Mouse (Mus musculus) liver, embryonic 16.5 days (tissue): ENCODE data around the gene Cox7c. TPM values are rescaled to one million over a fixed set of nuclear protein-coding genes. Genes with fewer than 3 reads are reported as not detected.
"Not testable (repeated sequence)": the region's sequence is repeated elsewhere in the genome, so short reads cannot be mapped to it uniquely, and the experiment has no call there.

ENCODE experiments used
- ATAC-seq: fragments of 200-750 bp; cut with Nextera tagmentation; 2 replicates; pipeline ENCODE4 v1.8.0; 2017; ENCODE audit warnings: low read depth, mild to moderate bottlenecking, moderate number of reproducible peaks, moderate library complexity
- H3K27ac ChIP-seq: fragments of 300-500 bp; sonication (generic); 2 replicates; pipeline ENCODE4 v1.5.1; 2014; ENCODE audit warnings: mild to moderate bottlenecking, low read length
- H3K27me3 ChIP-seq: fragments of 300-500 bp; sonication (generic); 2 replicates; pipeline ENCODE4 v1.6.1; 2014; ENCODE audit warnings: low read depth, low read length, mixed read lengths; ENCODE audit not compliant: control insufficient read depth, insufficient read depth
- H3K36me3 ChIP-seq: fragments of 300-500 bp; sonication (generic); 2 replicates; pipeline ENCODE4 v1.6.1; 2014; ENCODE audit warnings: mild to moderate bottlenecking; ENCODE audit not compliant: control insufficient read depth, insufficient read depth
- H3K4me1 ChIP-seq: fragments of 300-500 bp; sonication (generic); 2 replicates; pipeline ENCODE4 v1.6.1; 2014; ENCODE audit warnings: low read depth, low read length, mixed read lengths; ENCODE audit not compliant: control insufficient read depth
- H3K4me2 ChIP-seq: fragments of 300-500 bp; sonication (generic); 2 replicates; pipeline ENCODE4 v1.6.1; 2014; ENCODE audit warnings: low read depth, low read length, mixed read lengths
- H3K4me3 ChIP-seq: fragments of 300-500 bp; sonication (generic); 2 replicates; pipeline ENCODE4 v1.5.1; 2014; ENCODE audit warnings: low read depth, mild to moderate bottlenecking, low read length
- H3K9ac ChIP-seq: fragments of 300-500 bp; sonication (generic); 2 replicates; pipeline ENCODE4 v1.6.1; 2014; ENCODE audit warnings: low read depth, low read length
- H3K9me3 ChIP-seq: fragments of 300-500 bp; sonication (generic); replicated peaks from 2 replicates; pipeline ENCODE4 v1.6.1; 2016; ENCODE audit warnings: low read length; ENCODE audit not compliant: control insufficient read depth
- whole genome bisulfite sequencing: fragments of 180-500 bp; shearing (Covaris S2); extraction: QIAGEN DNeasy Blood & Tissue Kit; methylation state at CpG from one replicate; pipeline ENCODE4 v1.1.7; 2014; ENCODE audit not compliant: insufficient replicate concordance; 5-methylcytosine and 5-hydroxymethylcytosine counted together
- polyA plus RNA-seq: library from polyadenylated mRNA; unstranded; fragments of >200 nt; fragmentation: Nextera tagmentation; extraction: Ambion mirVana; gene quantifications from 2 replicates; pipeline ENCODE4 v1.2.1, GENCODE M21; 2015

Cox7c gene
- 342 and 434 TPM in 2 replicates for polyA plus RNA-seq

DNA sequence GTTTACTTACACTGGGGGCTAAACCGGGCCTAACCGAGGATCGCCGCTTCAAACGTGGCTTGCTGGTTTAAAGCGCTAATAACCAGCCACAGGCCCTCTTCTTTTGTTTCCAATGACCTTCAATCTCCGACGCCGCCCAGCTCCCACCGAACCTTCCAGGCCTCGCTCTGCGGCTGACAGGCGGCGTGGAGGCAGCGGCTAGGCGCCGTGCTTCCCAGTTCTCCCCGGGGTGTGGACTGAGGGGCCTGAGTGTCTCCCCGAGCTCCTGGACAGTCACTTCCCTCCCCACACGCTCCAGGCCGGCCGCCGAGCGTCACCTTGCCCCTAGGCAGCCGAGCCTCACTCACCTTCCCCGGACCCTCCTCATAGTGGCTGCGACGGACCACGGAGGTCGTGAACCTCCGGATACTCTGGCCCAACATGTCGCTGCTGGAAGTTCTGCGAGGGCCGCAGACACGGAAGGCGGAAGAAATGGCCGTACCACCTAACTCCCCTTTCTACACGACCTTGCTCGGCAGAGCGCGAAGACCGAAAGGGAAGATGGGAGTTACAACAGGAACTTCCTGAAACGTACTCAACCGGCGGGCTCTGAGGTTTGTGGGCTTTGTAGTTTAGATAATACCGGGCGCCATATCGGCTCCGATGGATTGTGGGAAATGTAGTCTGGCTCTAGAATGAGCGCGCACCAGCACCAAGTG lies at the start of gene Cox7c:
Gene Cox7c, minus strand, starts transcription at position 651 of the 698 bp plus-strand sequence.
- Histone ChIP-seq H3K36me3 (peaks cover 8% of the 10 kb centered on the region), H3K9me3 (no peaks in the 10 kb centered on the region), H3K4me1 (no peaks in the 10 kb centered on the region), H3K4me2 (peak within 1 kb of the TSS; percentile 66), H3K9ac (peak within 1 kb of the TSS; percentile 77), H3K27ac (peak within 1 kb of the TSS; percentile 55), H3K4me3 (peak within 1 kb of the TSS; percentile 76), H3K27me3 (no peaks in the 10 kb centered on the region)
- peak; percentile 98 for ATAC-seq
- WGBS = under 1% methylated on average over 49 of the region's 51 CpGs

DNA sequence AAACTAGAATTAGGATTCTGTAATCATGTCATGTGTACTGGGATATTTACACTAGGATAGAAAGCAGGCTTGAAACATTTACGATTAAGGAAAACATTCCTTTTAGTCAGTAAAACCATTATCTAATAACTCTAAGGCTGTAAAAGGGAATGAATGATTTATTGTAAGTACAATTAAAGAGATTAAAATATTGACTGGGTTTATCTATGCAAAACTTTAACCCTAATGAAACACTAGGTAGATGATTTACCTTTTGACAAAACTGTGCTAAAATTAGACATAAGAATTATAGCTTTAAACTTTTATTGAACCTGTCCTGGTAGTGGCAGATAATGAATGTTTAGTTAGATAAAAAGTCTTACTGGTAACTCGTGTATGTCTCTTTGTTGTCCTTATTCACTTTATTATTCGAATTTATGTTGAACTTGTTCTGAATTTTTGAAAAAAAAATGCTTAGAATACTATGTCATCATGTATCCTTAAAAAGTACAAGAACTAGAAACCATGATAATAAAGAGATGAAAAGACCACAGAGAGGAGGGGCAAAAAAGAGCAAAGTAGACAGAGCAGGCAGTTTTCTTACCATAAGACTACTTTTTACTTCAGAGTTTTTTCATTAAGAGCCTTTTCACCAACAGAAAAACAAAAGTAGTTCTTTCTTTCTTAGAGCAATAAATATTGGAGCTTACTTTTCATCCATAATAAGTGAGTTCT lies 21.5 kb upstream of the Cox7c start:
- Histone ChIP-seq H3K27me3 (no peaks in the 10 kb centered on the region), H3K27ac (no peak overlapping the region), H3K9me3 (no peaks in the 10 kb centered on the region), H3K4me3 (no peak overlapping the region), H3K36me3 (no peaks in the 10 kb centered on the region), H3K9ac (no peak overlapping the region), H3K4me2 (no peak overlapping the region), H3K4me1 (no peaks in the 10 kb centered on the region)
- ATAC-seq = no peak
- 36% methylated on average over 3 of the region's 3 CpGs for WGBS

DNA sequence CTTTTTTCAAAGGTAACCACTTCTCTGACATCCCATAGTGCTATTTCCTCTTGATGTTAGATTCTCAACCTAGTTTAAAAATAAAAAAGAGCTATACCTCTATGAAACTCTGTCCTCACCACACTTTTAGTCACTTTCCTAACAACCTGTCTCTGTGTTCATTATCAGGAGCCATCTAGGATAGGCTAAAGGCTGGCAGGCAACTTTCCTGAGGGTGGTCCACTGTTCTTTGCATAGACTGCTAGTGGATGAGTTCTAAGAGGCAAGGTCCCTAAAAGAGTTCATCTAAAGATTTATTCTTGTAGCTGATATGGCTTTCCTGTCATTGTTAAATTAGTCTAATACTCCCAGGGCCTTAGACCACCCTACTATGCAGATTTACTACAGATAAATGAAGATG lies 20.8 kb upstream of the Cox7c start:
- no peaks in the 10 kb centered on the region for H3K27me3 ChIP-seq
- H3K4me1 ChIP-seq = no peaks in the 10 kb centered on the region
- ATAC-seq = no peak
- H3K36me3 ChIP-seq = no peaks in the 10 kb centered on the region
- H3K4me3 ChIP-seq = no peak overlapping the region
- H3K27ac ChIP-seq = no peak overlapping the region
- H3K9me3 ChIP-seq = no peaks in the 10 kb centered on the region
- H3K9ac ChIP-seq = no peak overlapping the region
- H3K4me2 ChIP-seq = no peak overlapping the region

DNA sequence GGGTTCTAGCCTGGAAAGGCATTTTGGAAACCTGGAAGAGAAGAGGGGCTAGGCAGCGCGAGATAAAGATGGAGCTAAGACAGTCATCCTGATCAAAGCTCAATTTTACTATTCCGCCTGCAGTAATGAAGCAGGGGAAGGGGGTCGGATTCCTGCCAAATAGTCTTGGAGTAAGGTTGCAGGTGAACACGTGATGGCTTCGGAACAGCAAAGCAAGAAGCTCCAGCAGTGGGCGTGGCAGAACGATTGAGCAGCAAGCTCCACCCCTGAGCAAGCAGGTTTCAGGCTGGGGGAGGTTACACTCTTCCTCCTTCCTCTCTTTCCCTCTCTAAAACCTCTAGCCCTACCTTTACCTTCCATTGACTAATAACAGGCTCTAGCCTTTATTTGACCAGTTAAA lies 7.4 kb upstream of the Cox7c start:
- H3K4me2 ChIP-seq, H3K4me1 ChIP-seq, H3K9me3 ChIP-seq, H3K9ac ChIP-seq, H3K36me3 ChIP-seq, H3K27me3 ChIP-seq, ATAC-seq, H3K27ac ChIP-seq, H3K4me3 ChIP-seq: not testable (repeated sequence)
- 27% methylated on average over 8 of the region's 8 CpGs for WGBS

DNA sequence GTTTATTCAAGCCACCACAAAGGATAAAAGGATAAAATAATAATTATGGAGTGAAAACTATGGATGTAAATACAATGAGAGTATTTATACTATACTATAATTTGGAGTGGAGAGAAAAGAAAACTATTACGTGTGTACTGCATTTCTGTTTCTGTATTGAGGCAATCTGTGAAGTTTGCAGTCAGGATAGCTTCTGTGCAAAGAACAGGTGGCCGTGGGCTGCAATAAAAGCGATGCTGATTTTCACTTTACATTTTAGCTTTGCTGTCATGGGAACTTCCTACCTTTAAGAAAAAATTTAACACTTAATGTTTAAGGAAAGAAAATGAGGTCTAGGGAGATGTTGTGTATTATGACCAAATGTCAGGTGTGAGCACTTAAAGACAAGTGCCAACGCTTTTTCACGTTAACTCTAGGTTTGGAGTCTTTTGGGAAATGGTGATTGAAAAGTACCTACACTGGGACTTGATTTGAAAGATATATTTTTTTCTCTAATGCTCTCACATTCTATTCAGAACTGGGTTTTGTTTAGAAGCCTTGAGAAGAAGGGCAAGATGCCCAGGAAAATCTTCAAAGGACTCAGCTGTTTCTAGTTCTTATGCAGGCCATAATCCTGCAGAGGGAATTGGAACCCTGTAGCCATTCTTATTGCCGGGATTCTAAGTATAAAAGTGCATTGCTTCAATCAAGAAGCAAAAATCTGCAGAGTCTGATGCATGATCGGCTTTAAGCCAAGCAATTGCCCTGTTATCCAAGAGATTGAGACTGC lies 41.6 kb downstream of the Cox7c start:
- H3K9ac ChIP-seq = no peak overlapping the region
- ATAC-seq = no peak
- H3K27ac ChIP-seq = no peak overlapping the region
- H3K9me3 ChIP-seq = no peaks in the 10 kb centered on the region
- H3K4me3 ChIP-seq = no peak overlapping the region
- H3K36me3 ChIP-seq = no peaks in the 10 kb centered on the region
- H3K27me3 ChIP-seq = no peaks in the 10 kb centered on the region
- WGBS = 66% methylated on average over 7 of the region's 7 CpGs
- no peak overlapping the region for H3K4me2 ChIP-seq
- H3K4me1 ChIP-seq = no peaks in the 10 kb centered on the region
